Mouse (Mus musculus) heart, embryonic 10.5 days (tissue): ENCODE data around the gene Vps18. TPM values are rescaled to one million over a fixed set of nuclear protein-coding genes. Genes with fewer than 3 reads are reported as not detected.
A peak's percentile ranks its signal among the peaks of the same experiment; 100 is the strongest.

ENCODE experiments used
- DNase-seq: peaks from one replicate; pipeline ENCODE4 v3.0.0-alpha.2; 2017; ENCODE audit warnings: low spot score
- H3K27ac ChIP-seq: fragments of 300-500 bp; sonication (generic); 2 replicates; pipeline ENCODE4 v1.5.1; 2016; ENCODE audit warnings: mild to moderate bottlenecking
- H3K27me3 ChIP-seq: fragments of 300-500 bp; sonication (generic); 2 replicates; pipeline ENCODE4 v1.6.1; 2016; ENCODE audit warnings: mild to moderate bottlenecking; ENCODE audit not compliant: poor library complexity, insufficient read depth, severe bottlenecking
- H3K36me3 ChIP-seq: fragments of 300-500 bp; sonication (generic); 2 replicates; pipeline ENCODE4 v1.6.1; 2016; ENCODE audit warnings: mild to moderate bottlenecking, moderate library complexity
- H3K4me1 ChIP-seq: fragments of 300-500 bp; sonication (generic); 2 replicates; pipeline ENCODE4 v1.6.1; 2016; ENCODE audit warnings: mild to moderate bottlenecking
- H3K4me3 ChIP-seq: fragments of 300-500 bp; sonication (generic); 2 replicates; pipeline ENCODE4 v1.5.1; 2016; ENCODE audit warnings: mild to moderate bottlenecking, moderate library complexity
- H3K9me3 ChIP-seq: fragments of 300-500 bp; sonication (generic); 2 replicates; pipeline ENCODE4 v1.6.1; 2016; ENCODE audit warnings: mild to moderate bottlenecking, moderate library complexity
- WGBS: fragments of 180-500 bp; shearing (Covaris S2); methylation state at CpG from one replicate; pipeline ENCODE4 v1.1.7; 2016; 5-methylcytosine and 5-hydroxymethylcytosine counted together
- polyA plus RNA-seq: library from polyadenylated mRNA; unstranded; fragments of >200 nt; fragmentation: Nextera tagmentation; extraction: Ambion mirVana; gene quantifications from 2 replicates; pipeline ENCODE4 v1.2.1, GENCODE M21; 2016

The Vps18 gene
- polyA plus RNA-seq, 1 experiment from 2014 or later, result 18.6 TPM

DNA sequence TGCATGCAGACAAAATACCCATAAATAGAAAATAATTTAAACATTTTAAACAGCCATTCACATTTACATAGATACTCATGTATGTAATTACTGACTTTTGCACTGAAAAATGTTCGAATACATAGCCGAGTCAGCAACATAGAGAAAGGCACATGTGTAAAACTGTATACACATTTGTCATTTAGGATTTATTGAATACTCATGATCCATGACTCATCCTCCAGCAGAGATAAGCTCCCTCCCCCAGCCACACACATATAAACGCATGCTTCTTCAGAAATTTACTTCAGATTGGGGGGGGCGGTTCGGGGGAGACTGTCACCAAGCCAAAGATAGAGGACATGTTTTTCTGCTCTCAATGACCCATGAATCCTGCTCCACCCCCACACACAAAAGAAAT is 24.7 kb upstream of the Vps18 start:
- H3K9me3 ChIP-seq, result no peaks in the 10 kb centered on the region
- DNase-seq, result no peak
- 76% methylated on average over 5 of the region's 5 CpGs for WGBS
- no peaks in the 10 kb centered on the region for H3K36me3 ChIP-seq
- no peak overlapping the region for H3K4me3 ChIP-seq
- H3K4me1 ChIP-seq, result peaks cover 11% of the 10 kb centered on the region
- no peak overlapping the region for H3K27ac ChIP-seq
- peaks cover 20% of the 10 kb centered on the region for H3K27me3 ChIP-seq

DNA sequence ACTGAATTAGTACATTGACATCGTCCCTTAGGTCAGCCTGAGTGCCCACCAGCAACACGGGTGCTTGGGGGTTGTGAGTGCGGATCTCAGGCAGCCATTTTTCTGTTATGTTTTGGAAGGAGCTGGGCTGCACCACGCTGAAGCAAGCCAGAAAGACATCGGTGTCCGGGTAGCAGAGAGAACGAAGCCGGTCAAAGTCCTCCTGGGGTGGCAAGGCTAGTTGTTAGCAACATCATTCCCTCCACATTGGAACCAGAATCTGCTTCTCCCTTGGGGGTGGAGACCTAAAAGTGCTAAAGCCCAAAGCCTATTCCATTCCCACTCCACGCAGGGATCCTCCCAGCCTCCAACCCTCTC is 18.3 kb upstream of the Vps18 start:
- Histone ChIP-seq H3K4me1 (peaks cover 9% of the 10 kb centered on the region; the same call in 1 of the 2 replicates), H3K4me3 (peak overlapping the region; percentile 76), H3K36me3 (no peaks in the 10 kb centered on the region), H3K27ac (peak overlapping the region; percentile 29; the same call in 1 of the 2 replicates), H3K9me3 (no peaks in the 10 kb centered on the region), H3K27me3 (peaks cover 33% of the 10 kb centered on the region)
- 40% methylated on average over 9 of the region's 9 CpGs for WGBS
- no peak for DNase-seq

DNA sequence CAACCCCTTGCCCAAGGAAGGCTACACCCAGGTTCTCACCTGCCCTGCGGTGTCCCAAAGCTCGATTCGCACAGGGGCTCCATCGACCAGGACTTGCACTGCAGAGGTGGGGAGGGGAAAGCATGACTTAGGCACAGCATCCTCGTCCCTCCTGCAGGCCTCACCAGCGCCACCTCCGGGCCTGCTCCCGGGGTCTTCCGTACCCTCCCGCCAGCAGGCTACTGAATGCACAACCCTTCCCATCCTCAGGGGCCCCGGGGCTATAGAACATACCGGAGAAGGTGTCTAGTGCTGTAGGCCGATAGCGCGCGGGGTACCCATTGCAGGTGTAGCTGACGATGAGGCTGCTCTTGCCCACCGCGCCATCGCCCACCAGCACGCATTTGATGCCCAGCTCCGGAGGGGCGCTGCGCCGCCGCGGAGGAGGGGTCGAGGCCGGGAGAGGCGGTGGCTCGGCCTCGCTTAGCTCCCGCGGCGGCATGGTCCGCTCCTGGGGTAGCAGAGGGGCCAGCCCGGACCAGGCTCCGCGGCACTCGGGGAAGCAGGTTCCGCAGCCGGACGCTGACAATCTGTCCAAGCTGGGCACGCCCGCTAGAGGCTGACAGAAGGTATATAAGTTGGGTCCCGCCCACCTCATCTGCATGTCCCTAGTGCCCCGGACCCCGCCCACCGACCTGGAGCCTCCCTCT is 17.8 kb upstream of the Vps18 start, which contains the start of gene Rhov:
Rhov (minus strand) TSS at position 630 of the 689 bp plus-strand sequence.
- peak within 1 kb of the TSS; percentile 29 for H3K27ac ChIP-seq
- H3K27me3 ChIP-seq, result peaks cover 33% of the 10 kb centered on the region
- H3K4me3 ChIP-seq, result peak within 1 kb of the TSS; percentile 76
- no peaks in the 10 kb centered on the region for H3K9me3 ChIP-seq
- peaks cover 9% of the 10 kb centered on the region; the same call in 1 of the 2 replicates for H3K4me1 ChIP-seq
- DNase-seq, result peak; percentile 92
- WGBS, result under 1% methylated on average over 49 of the region's 49 CpGs
- no peaks in the 10 kb centered on the region for H3K36me3 ChIP-seq

DNA sequence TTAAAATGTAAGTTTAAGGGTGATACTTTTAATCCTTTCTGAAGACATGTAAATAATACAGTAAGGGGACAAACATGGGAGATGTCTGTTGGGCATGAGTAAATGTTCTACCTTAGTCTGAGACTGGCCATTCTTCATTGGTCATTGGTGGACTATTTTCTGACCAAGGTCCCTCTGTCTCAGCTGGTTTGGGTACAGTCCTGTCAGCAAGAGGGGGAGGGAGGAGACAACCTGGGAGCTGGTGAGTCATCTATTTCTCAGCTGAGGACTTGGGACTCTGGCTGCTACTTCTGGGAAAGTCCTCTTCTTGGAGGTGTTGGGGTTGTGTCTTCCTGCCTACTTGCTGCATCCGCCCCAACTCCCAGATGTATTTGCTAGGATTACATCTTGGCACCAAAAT is 14.4 kb upstream of the Vps18 start:
- Histone ChIP-seq H3K27ac (no peak overlapping the region), H3K4me3 (no peak overlapping the region), H3K9me3 (no peaks in the 10 kb centered on the region), H3K4me1 (peaks cover 9% of the 10 kb centered on the region; the same call in 1 of the 2 replicates), H3K27me3 (peaks cover 20% of the 10 kb centered on the region), H3K36me3 (no peaks in the 10 kb centered on the region)
- no peak for DNase-seq
- whole genome bisulfite sequencing, result 75% methylated on average over 1 of the region's 1 CpGs

DNA sequence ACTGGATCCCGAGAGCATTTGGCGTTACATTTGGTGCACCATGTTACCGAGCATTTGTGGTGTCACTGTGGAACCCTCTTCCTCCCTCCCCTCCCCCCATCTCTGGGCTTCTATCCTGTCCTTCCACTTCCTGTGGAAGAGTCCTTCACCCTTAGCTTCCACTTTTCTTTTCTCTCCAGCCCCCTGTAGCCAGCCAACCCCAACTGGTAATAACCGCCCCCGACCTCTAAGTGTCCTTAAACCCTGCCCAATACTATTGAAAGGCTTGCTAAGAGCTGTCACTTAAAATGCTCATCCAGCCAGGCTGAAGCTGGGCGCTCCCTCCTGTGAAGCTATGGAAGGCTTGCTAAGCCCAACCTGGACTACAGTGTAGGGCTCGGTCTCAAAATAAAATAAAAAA is 11.6 kb upstream of the Vps18 start:
- Histone ChIP-seq H3K27ac (no peak overlapping the region), H3K4me3 (no peak overlapping the region), H3K27me3 (no peaks in the 10 kb centered on the region), H3K9me3 (no peaks in the 10 kb centered on the region), H3K4me1 (no peaks in the 10 kb centered on the region), H3K36me3 (no peaks in the 10 kb centered on the region)
- WGBS, result 72% methylated on average over 7 of the region's 7 CpGs
- no peak for DNase-seq

DNA sequence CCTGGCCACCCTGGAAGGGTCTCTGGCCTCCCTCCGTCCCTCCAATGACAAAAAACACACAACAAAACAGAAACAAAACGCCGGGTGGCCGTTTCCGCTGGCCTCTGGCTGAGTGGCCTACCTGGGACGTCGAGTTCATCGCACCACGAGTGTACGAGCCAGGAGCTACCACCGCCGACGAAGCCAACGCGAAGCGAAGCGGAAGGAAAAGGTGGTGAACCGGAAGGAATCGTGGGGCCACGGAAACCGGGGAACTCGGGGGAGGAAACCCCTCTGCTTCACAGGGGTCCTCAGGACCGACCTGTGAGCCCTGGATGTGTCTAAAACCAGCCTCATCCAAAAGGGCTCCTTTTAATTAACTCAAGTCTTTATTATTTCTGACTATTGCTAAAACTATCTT is 10.7 kb upstream of the Vps18 start:
- no peak for DNase-seq
- no peaks in the 10 kb centered on the region for H3K9me3 ChIP-seq
- WGBS, result 87% methylated on average over 23 of the region's 23 CpGs
- H3K27ac ChIP-seq, result no peak overlapping the region
- H3K36me3 ChIP-seq, result no peaks in the 10 kb centered on the region
- H3K27me3 ChIP-seq, result no peaks in the 10 kb centered on the region
- no peaks in the 10 kb centered on the region for H3K4me1 ChIP-seq
- no peak overlapping the region for H3K4me3 ChIP-seq

DNA sequence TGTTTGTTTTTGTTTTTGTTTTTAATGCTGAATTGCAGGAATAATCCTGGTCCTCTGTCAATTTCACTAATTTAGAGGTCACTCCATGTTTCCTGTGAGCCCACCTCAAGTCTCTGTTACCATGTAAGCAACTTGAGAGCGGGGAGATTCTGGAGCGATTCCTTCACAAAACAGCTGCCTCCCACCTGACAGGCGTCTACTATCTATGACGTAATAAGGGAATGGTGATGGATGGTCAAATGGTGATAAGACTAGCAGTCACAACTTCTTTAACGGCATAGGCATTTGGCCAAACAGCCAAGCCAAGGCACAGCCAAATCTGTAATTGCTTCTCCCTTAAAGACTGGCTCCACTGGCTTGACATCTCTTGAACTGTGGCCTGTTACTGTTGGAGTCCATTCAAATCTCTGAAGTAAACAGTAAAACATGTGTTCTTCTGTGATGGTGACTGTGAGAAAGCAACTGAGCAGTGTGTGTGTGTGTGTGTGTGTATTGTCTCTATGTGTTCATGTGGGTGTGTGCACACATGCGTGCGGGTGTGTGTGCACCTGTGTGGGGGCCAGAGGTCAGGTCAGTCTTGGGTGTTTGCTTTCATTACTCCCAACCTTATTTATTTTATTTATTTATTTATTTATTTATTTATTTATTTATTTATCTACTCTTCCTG is 6.5 kb upstream of the Vps18 start:
- DNase-seq, result no peak
- Histone ChIP-seq H3K4me3 (no peak overlapping the region), H3K9me3 (no peaks in the 10 kb centered on the region), H3K27ac (no peak overlapping the region), H3K27me3 (no peaks in the 10 kb centered on the region), H3K36me3 (no peaks in the 10 kb centered on the region), H3K4me1 (no peaks in the 10 kb centered on the region)
- WGBS, result 79% methylated on average over 7 of the region's 7 CpGs

DNA sequence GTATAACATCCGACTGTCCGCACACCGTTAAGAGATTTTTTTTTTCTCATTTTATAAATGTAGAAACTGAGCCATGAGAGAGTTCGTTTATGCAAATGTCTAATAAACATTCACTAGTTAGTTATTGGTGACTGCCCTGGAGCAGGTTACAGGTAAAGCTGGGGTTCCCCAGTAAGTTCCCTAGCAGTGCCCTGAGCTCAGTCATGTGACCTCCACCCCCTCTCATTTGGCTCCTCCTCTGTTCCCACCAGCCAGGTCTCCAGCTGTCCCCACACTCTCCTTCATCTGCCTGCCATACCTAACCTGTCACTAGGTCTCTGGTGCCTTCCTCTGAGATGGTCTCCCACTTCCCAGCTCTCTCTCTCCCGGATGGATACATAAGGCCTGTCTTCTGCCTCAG is 1.2 kb upstream of the Vps18 start:
- Histone ChIP-seq H3K4me1 (peaks cover 16% of the 10 kb centered on the region), H3K27me3 (no peaks in the 10 kb centered on the region), H3K36me3 (peaks cover 25% of the 10 kb centered on the region), H3K9me3 (no peaks in the 10 kb centered on the region), H3K27ac (no peak overlapping the region), H3K4me3 (no peak overlapping the region)
- 87% methylated on average over 5 of the region's 5 CpGs for WGBS
- no peak for DNase-seq

DNA sequence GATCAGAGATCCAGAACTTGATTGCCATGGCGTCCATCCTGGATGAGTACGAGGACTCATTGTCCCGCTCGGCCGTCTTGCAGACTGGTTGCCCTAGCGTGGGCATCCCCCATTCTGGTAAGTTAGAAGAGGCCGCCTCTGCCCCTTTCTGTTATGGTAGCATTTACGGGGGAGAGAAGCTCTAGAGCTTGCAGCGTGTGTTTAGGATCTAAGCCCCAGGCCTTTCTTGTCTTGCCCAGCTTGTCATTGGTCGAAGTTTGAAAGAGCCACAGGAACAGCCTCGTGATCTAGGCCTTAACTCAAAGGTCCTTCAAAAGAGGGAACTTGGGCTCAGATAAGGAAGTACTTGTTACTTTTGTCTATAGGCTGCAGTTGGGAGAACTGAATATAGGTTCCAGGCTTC is 475 bp downstream of the Vps18 start:
- DNase-seq, result no peak
- Histone ChIP-seq H3K27me3 (no peaks in the 10 kb centered on the region), H3K9me3 (no peaks in the 10 kb centered on the region), H3K4me3 (peak overlapping the region; percentile 83), H3K27ac (peak overlapping the region; percentile 80), H3K36me3 (peaks cover 41% of the 10 kb centered on the region), H3K4me1 (peaks cover 16% of the 10 kb centered on the region)
- 2% methylated on average over 11 of the region's 11 CpGs for WGBS

DNA sequence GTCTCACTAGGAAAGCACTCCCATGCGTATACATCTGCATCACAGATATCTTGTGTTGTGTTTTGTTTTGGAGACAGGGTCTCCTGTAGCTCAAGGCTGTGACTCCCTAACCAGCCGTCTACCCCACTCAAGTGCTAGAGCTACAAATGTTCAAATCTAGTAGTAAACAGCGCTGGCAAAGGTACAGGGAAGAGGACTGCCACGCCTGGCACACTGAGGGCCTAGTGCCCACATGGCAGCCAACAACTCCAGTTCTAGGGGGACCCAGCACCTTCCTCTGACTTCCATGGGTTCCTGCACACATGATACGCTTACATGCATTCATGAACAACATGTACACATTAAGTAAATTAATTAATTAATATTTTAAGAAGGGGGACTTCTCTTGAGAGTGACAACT is 3.7 kb downstream of the Vps18 start:
- Histone ChIP-seq H3K4me1 (peaks cover 16% of the 10 kb centered on the region), H3K27ac (no peak overlapping the region), H3K27me3 (no peaks in the 10 kb centered on the region), H3K9me3 (no peaks in the 10 kb centered on the region), H3K36me3 (peaks cover 68% of the 10 kb centered on the region), H3K4me3 (no peak overlapping the region)
- DNase-seq, result no peak
- 88% methylated on average over 5 of the region's 5 CpGs for WGBS

DNA sequence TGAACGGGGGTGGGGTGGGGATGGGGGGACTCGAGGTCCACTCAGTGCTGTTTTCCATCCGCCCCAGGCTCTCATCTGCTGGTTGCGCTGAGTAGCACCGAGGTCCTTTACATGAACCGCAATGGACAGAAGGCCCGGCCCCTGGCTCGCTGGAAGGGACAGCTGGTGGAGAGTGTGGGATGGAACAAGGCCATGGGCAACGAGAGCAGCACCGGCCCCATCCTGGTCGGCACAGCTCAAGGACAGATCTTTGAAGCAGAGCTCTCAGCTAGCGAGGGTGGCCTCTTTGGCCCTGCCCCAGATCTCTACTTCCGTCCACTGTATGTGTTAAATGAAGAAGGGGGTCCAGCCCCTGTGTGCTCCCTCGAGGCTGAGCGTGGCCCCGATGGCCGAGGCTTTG is 4.3 kb downstream of the Vps18 start:
- WGBS, result 90% methylated on average over 17 of the region's 17 CpGs
- H3K4me1 ChIP-seq, result peaks cover 16% of the 10 kb centered on the region

DNA sequence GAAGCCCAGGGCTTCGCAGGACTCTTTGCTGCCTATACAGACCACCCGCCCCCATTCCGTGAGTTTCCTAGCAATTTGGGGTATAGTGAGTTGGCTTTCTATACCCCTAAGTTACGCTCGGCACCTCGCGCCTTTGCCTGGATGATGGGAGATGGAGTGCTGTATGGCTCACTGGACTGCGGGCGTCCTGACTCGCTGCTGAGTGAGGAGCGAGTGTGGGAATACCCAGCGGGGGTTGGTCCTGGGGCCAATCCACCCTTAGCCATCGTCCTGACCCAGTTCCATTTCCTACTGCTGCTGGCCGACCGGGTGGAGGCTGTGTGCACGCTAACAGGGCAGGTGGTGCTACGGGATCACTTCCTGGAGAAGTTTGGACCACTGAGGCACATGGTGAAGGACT is 4.8 kb downstream of the Vps18 start:
- no peak for DNase-seq
- Histone ChIP-seq H3K4me1 (peaks cover 16% of the 10 kb centered on the region), H3K4me3 (no peak overlapping the region), H3K27me3 (no peaks in the 10 kb centered on the region), H3K27ac (no peak overlapping the region), H3K9me3 (no peaks in the 10 kb centered on the region), H3K36me3 (peaks cover 78% of the 10 kb centered on the region)
- 90% methylated on average over 17 of the region's 17 CpGs for WGBS

More for the DNA sequence above, 4.3 kb downstream of the Vps18 start:
- H3K4me3 ChIP-seq, result no peak overlapping the region
- no peaks in the 10 kb centered on the region for H3K9me3 ChIP-seq
- H3K27me3 ChIP-seq, result no peaks in the 10 kb centered on the region
- DNase-seq, result no peak
- H3K27ac ChIP-seq, result no peak overlapping the region
- H3K36me3 ChIP-seq, result peaks cover 73% of the 10 kb centered on the region

DNA sequence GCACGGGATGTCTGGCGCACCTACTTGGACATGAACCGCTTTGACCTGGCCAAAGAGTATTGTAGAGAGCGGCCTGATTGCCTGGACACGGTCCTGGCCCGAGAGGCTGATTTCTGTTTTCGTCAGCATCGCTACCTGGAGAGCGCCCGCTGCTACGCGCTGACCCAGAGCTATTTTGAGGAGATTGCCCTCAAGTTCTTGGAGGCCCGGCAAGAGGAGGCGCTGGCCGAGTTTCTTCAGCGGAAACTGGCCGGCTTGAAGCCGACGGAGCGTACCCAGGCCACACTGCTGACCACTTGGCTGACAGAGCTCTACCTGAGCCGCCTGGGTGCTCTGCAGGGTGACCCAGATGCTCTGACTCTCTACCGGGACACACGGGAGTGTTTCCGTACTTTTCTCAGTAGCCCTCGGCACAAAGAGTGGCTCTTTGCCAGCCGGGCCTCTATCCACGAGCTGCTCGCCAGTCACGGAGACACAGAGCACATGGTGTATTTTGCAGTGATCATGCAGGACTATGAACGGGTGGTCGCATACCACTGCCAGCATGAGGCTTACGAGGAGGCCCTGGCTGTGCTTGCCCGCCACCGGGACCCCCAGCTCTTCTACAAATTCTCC is 5.3 kb downstream of the Vps18 start:
- 88% methylated on average over 34 of the region's 34 CpGs for WGBS
- no peak overlapping the region for H3K27ac ChIP-seq
- H3K27me3 ChIP-seq, result no peaks in the 10 kb centered on the region
- DNase-seq, result no peak
- H3K4me3 ChIP-seq, result no peak overlapping the region
- no peaks in the 10 kb centered on the region for H3K9me3 ChIP-seq
- peaks cover 82% of the 10 kb centered on the region for H3K36me3 ChIP-seq
- peaks cover 16% of the 10 kb centered on the region for H3K4me1 ChIP-seq
